Mouse (Mus musculus) embryonic stem cell, embryonic (primary cell): Measurements from ENCODE around the gene Kif5c.

Experiments used
- CTCF ChIA-PET, 4 experiments: fragments of 300-600 bp in 2 of 4; fragments of 350-600 bp in 2 of 4; sonication (Branson Sonifier 250); formaldehyde crosslinking; loops; one replicate each; lab custom pipeline; 2022; ENCODE audit warnings: inconsistent platforms in 2 of 4; lab: Charles Lee
- POLR2A ChIA-PET, 4 experiments: fragments of 300-600 bp in 2 of 4; fragments of 350-600 bp in 2 of 4; sonication (Branson Sonifier 250); formaldehyde crosslinking; loops; one replicate each; lab custom pipeline; 2022; ENCODE audit warnings: antibody characterized with exemption in 4 of 4, inconsistent platforms in 1 of 4; lab: Charles Lee

Gene Kif5c

GRCm38 (mm10) chr2:49775187-49775586 is 156.1 kb downstream of the Kif5c start:
- POLR2A ChIA-PET, result interaction anchor here in 1 of 4 experiments (1.3 kb wide), 1 partner anchor 491 kb away, joined by 3 read pairs; no protein-coding TSS in a partner anchor
- CTCF ChIA-PET, result interaction anchor here in 1 of 4 experiments (1.0 kb wide), 1 partner anchor 11 kb away, joined by 3 read pairs; no protein-coding TSS in a partner anchor

GRCm38 (mm10) chr2:49775735-49776134 is 156.6 kb downstream of the Kif5c start:
- CTCF ChIA-PET, result interaction anchor here in 1 of 4 experiments (1.0 to 1.7 kb wide), 2 partner anchors 11 kb away, joined by 3 to 5 read pairs; no protein-coding TSS in a partner anchor
- POLR2A ChIA-PET, result interaction anchor here in 1 of 4 experiments (1.3 kb wide), 1 partner anchor 490 kb away, joined by 3 read pairs; no protein-coding TSS in a partner anchor

GRCm38 (mm10) chr2:49776407-49776806 is 157.3 kb downstream of the Kif5c start:
- ChIA-PET CTCF (interaction anchor here in 2 of 4 experiments (0.8 to 1.7 kb wide), 2 partner anchors 12 to 49 kb away, joined by 3 to 5 read pairs; no protein-coding TSS in a partner anchor), POLR2A (no interaction called here)

- CTCF ChIA-PET, result interaction anchor here (0.7 to 1.5 kb wide), 6 partner anchors 23 to 54 kb away, joined by 3 read pairs; no protein-coding TSS in a partner anchor
These were observed 168.4 kb downstream of the Kif5c start, which contains the start of gene Lypd6b for GRCm38 (mm10) chr2:49787376-49788050. TSS of gene Lypd6b (plus strand) at chr2:49787688.

GRCm38 (mm10) chr2:49788051-49788418 is 168.9 kb downstream of the Kif5c start:
- ChIA-PET CTCF (interaction anchor here (0.6 to 1.5 kb wide), 6 partner anchors 24 to 360 kb away, joined by 3 read pairs; no protein-coding TSS in a partner anchor), POLR2A (interaction anchor here in 2 of 4 experiments (0.6 to 1.3 kb wide), 5 partner anchors 9 to 1105 kb away, joined by 3 to 7 read pairs (median 3); no protein-coding TSS in a partner anchor)

More at GRCm38 (mm10) chr2:49787376-49788050, 168.4 kb downstream of the Kif5c start, which contains the start of gene Lypd6b:
- POLR2A ChIA-PET, result interaction anchor here in 1 of 4 experiments (0.7 to 1.3 kb wide), 3 partner anchors 10 to 1176 kb away, joined by 3 to 4 read pairs (median 3); no protein-coding TSS in a partner anchor

GRCm38 (mm10) chr2:49788643-49789042 is 169.5 kb downstream of the Kif5c start:
- ChIA-PET CTCF (interaction anchor here in 3 of 4 experiments (0.6 to 1.4 kb wide), 4 partner anchors 24 to 359 kb away, joined by 3 read pairs; no protein-coding TSS in a partner anchor), POLR2A (interaction anchor here in 2 of 4 experiments (0.6 to 1.3 kb wide), 5 partner anchors 55 to 1106 kb away, joined by 3 to 4 read pairs (median 3); no protein-coding TSS in a partner anchor)

- ChIA-PET POLR2A (interaction anchor here in 2 of 4 experiments (0.6 to 1.0 kb wide), 3 partner anchors 54 to 1106 kb away, joined by 3 to 4 read pairs (median 3); no protein-coding TSS in a partner anchor), CTCF (interaction anchor here in 1 of 4 experiments (1.0 kb wide), 1 partner anchor 25 kb away, joined by 3 read pairs; no protein-coding TSS in a partner anchor)
These were observed 170.0 kb downstream of the Kif5c start for GRCm38 (mm10) chr2:49789078-49789477.

GRCm38 (mm10) chr2:49789504-49789903 is 170.4 kb downstream of the Kif5c start:
- ChIA-PET CTCF (interaction anchor here in 1 of 4 experiments (1.0 kb wide), 1 partner anchor 25 kb away, joined by 3 read pairs; no protein-coding TSS in a partner anchor), POLR2A (interaction anchor here in 1 of 4 experiments (0.6 kb wide), 1 partner anchor 897 kb away, joined by 4 read pairs; no protein-coding TSS in a partner anchor)

GRCm38 (mm10) chr2:49797444-49798143 is 178.5 kb downstream of the Kif5c start:
- CTCF ChIA-PET, result no interaction called here
- POLR2A ChIA-PET, result no interaction called here

- ChIA-PET CTCF (no interaction called here), POLR2A (no interaction called here)
These were observed 185.3 kb downstream of the Kif5c start for GRCm38 (mm10) chr2:49804448-49804847.

GRCm38 (mm10) chr2:49805736-49806371 is 186.8 kb downstream of the Kif5c start:
- ChIA-PET CTCF (interaction anchor here in 1 of 4 experiments (0.8 kb wide), 1 partner anchor 41 kb away, joined by 3 read pairs; no protein-coding TSS in a partner anchor), POLR2A (no interaction called here)

GRCm38 (mm10) chr2:49809496-49809895 is 190.4 kb downstream of the Kif5c start:
- CTCF ChIA-PET, result no interaction called here
- POLR2A ChIA-PET, result no interaction called here

- ChIA-PET POLR2A (interaction anchor here in 1 of 4 experiments (1.2 kb wide), 1 partner anchor 465 kb away, joined by 4 read pairs; no protein-coding TSS in a partner anchor), CTCF (interaction anchor here in 1 of 4 experiments (0.8 kb wide), 1 partner anchor 47 kb away, joined by 3 read pairs; no protein-coding TSS in a partner anchor)
These were observed 192.3 kb downstream of the Kif5c start for GRCm38 (mm10) chr2:49811420-49811819.

- POLR2A ChIA-PET, result interaction anchor here in 2 of 4 experiments (0.6 to 1.2 kb wide), 3 partner anchors 464 to 1432 kb away, joined by 3 to 4 read pairs (median 3); no protein-coding TSS in a partner anchor
- CTCF ChIA-PET, result interaction anchor here in 1 of 4 experiments (0.6 kb wide), 1 partner anchor 413 kb away, joined by 3 read pairs; no protein-coding TSS in a partner anchor
These were observed 192.8 kb downstream of the Kif5c start for GRCm38 (mm10) chr2:49811871-49812363.

- ChIA-PET CTCF (no interaction called here), POLR2A (no interaction called here)
These were observed 194.1 kb downstream of the Kif5c start for GRCm38 (mm10) chr2:49813151-49813550.

- ChIA-PET CTCF (no interaction called here), POLR2A (no interaction called here)
These were observed 194.9 kb downstream of the Kif5c start for GRCm38 (mm10) chr2:49814011-49814410.

GRCm38 (mm10) chr2:49815696-49816320 is 196.7 kb downstream of the Kif5c start:
- POLR2A ChIA-PET, result no interaction called here

More at GRCm38 (mm10) chr2:49815696-49816320, 196.7 kb downstream of the Kif5c start:
- CTCF ChIA-PET, result no interaction called here
